Mouse (Mus musculus) limb, embryonic 12.5 days (tissue): Measurements from ENCODE around the gene Galk1. TPM values are rescaled to one million over a fixed set of nuclear protein-coding genes. Genes with fewer than 3 reads are reported as not detected.
"Not testable (repeated sequence)": the region's sequence is repeated elsewhere in the genome, so short reads cannot be mapped to it uniquely, and the experiment has no call there.

Source experiments
- ATAC-seq: fragments of 200-750 bp; cut with Nextera tagmentation; 2 replicates; pipeline ENCODE4 v1.8.0; 2017; ENCODE audit warnings: low read depth, moderate TSS enrichment; ENCODE audit not compliant: insufficient number of reproducible peaks, insufficient read depth, low FRiP score, low TSS enrichment
- H3K27ac ChIP-seq: fragments of 300-500 bp; sonication (generic); 2 replicates; pipeline ENCODE4 v1.5.1; 2016; ENCODE audit warnings: mild to moderate bottlenecking, moderate library complexity
- H3K27me3 ChIP-seq: fragments of 300-500 bp; sonication (generic); 2 replicates; pipeline ENCODE4 v1.6.1; 2016; ENCODE audit warnings: mild to moderate bottlenecking, moderate library complexity
- H3K36me3 ChIP-seq: fragments of 300-500 bp; sonication (generic); 2 replicates; pipeline ENCODE4 v1.6.1; 2016; ENCODE audit warnings: mild to moderate bottlenecking, moderate library complexity
- H3K4me1 ChIP-seq: fragments of 300-500 bp; sonication (generic); replicated peaks from 2 replicates; pipeline ENCODE4 v1.6.1; 2016
- H3K4me2 ChIP-seq: fragments of 300-500 bp; sonication (generic); 2 replicates; pipeline ENCODE4 v1.6.1; 2016; ENCODE audit warnings: mild to moderate bottlenecking, moderate library complexity
- H3K4me3 ChIP-seq: fragments of 300-500 bp; sonication (generic); replicated peaks from 2 replicates; pipeline ENCODE4 v1.5.1; 2016; ENCODE audit warnings: mild to moderate bottlenecking
- H3K9ac ChIP-seq: fragments of 300-500 bp; sonication (generic); replicated peaks from 2 replicates; pipeline ENCODE4 v1.6.1; 2016; ENCODE audit warnings: mild to moderate bottlenecking, moderate library complexity
- H3K9me3 ChIP-seq: fragments of 300-500 bp; sonication (generic); 2 replicates; pipeline ENCODE4 v1.6.1; 2016; ENCODE audit warnings: mild to moderate bottlenecking, moderate library complexity
- WGBS: fragments of 180-500 bp; shearing (Covaris S2); methylation state at CpG from one replicate; pipeline ENCODE4 v1.1.7; 2016; 5-methylcytosine and 5-hydroxymethylcytosine counted together
- polyA plus RNA-seq: library from polyadenylated mRNA; unstranded; fragments of >200 nt; fragmentation: Nextera tagmentation; extraction: Ambion mirVana; gene quantifications from 2 replicates; pipeline ENCODE4 v1.2.1, GENCODE M21; 2016

Gene Galk1
- polyA plus RNA-seq, 1 experiment from 2014 or later, result 181 TPM

DNA sequence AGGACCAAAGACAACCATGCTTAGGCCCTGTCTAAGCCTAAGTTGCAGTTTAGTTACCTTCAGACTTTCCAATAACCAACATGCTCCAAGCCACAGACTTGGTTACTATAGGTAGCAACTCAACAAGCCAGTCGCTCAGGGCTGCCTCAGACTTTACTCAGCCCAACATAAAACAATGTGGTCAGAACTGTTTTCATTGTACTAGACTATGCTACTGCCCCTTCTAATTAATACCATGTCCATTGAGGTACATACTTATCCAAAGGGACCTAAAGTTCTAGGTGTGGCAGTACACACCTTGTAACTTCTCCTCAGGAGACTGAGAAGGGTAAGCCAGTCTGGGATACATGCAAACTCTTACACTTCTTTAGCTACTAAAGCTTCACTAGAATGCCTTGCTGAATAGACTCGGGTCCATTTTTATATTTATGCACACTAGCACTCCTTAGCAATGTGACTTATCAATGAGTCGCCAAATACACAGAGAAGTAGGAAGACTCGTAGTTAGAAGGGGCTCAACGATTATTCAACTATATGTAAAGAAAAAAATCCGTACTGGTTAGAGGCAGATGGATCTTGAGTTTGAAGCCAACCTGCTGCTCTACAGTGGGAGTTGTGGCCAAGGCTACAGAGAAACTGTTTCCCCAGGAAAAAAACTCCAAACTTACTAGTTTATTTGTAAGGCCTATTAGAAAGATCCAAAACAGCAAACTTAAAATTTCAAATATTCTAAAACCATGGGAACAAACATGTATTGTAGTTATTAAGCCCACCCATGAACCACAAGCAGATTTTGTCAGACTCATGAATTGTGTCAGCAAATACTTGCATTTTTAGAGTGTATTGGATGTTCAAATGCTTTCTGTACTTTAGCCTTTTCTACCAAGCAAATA lies 9.1 kb upstream of the Galk1 start:
- no peak overlapping the region for H3K9ac ChIP-seq
- no peak for ATAC-seq
- H3K4me3 ChIP-seq, result peak overlapping the region; percentile 96
- peak overlapping the region; percentile 14; the same call in 1 of the 2 replicates for H3K27ac ChIP-seq
- peaks cover 14% of the 10 kb centered on the region for H3K4me1 ChIP-seq
- H3K27me3 ChIP-seq, result no peaks in the 10 kb centered on the region
- peak overlapping the region; percentile 66 for H3K4me2 ChIP-seq
- H3K36me3 ChIP-seq, result peaks cover 23% of the 10 kb centered on the region
- WGBS, result 82% methylated on average over 6 of the region's 6 CpGs
- no peaks in the 10 kb centered on the region for H3K9me3 ChIP-seq

DNA sequence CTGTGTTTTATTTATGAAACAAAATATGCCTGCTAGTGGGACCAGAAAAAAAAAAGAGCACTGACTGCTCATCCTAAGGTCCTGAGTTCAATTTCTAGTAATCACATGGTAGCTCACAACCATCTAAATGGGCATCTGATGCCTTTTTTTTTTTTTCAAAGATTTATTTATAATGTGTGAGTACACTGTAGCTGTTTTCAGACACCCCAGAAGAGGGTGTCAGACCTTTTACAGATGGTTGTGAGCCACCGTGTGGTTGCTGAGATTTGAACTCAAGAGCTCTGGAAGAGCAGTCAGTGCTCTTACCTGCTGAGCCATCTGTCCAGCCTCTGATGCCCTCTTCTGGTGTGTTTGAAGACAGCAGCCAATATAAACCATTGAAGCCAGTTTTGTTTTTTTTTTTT lies 8.0 kb upstream of the Galk1 start:
- Histone ChIP-seq H3K36me3 (peaks cover 23% of the 10 kb centered on the region), H3K4me2 (no peak overlapping the region), H3K27me3 (no peaks in the 10 kb centered on the region), H3K4me1 (peaks cover 14% of the 10 kb centered on the region), H3K9ac (no peak overlapping the region), H3K4me3 (no peak overlapping the region), H3K9me3 (no peaks in the 10 kb centered on the region), H3K27ac (no peak overlapping the region)
- no peak for ATAC-seq
- WGBS, result 36% methylated on average over 1 of the region's 1 CpGs

DNA sequence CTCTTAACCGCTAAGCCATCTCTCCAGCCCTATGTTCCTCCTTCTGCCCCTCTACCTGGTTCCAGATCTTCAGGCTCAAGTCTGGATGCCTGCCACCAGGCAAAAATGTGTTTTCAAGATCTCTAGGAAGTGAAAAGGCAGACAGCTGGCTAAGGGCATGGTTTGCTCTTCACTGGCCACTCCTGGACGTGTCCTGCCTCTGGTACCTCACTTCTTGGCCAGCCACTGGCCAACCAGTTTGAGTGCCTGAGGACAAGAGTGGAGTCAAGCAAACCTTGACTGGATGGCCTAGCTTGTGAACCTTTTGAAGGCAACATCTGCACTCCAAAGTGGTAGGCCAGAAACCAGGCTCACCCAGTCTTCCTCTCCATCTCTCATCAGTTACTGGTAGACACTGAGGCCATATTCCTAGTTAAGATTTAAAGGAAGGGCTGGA lies 7.5 kb upstream of the Galk1 start:
- peaks cover 14% of the 10 kb centered on the region for H3K4me1 ChIP-seq
- no peak overlapping the region for H3K4me2 ChIP-seq
- no peak for ATAC-seq
- no peaks in the 10 kb centered on the region for H3K27me3 ChIP-seq
- H3K36me3 ChIP-seq, result peaks cover 23% of the 10 kb centered on the region
- no peak overlapping the region for H3K9ac ChIP-seq
- no peak overlapping the region; the same call in 1 of the 2 replicates for H3K27ac ChIP-seq
- no peaks in the 10 kb centered on the region for H3K9me3 ChIP-seq
- H3K4me3 ChIP-seq, result no peak overlapping the region
- WGBS, result 70% methylated on average over 2 of the region's 2 CpGs

DNA sequence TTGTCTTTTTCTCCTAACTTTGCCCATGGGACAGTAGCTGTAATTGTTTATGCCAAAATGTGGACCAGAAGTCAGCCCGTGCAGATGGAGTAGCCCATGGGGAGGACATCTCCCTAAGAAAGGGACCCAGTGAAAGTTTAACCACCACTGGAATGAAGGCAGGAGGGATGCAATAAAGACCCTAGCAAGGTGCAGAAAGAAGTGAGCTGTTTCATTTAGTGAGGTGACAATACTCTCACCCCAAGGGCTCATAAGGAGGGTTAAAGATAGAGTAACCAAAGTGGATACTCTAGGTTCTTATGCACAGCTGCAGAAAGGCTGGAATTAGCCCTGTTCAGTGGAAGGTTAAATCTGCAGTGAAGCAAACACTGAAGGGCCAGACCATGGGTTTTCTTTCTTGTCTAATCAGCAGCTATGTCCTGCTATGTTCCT lies 6.9 kb upstream of the Galk1 start:
- H3K4me2 ChIP-seq, result no peak overlapping the region
- no peak overlapping the region for H3K4me3 ChIP-seq
- H3K9me3 ChIP-seq, result no peaks in the 10 kb centered on the region
- ATAC-seq, result no peak
- H3K9ac ChIP-seq, result no peak overlapping the region
- no peak overlapping the region for H3K27ac ChIP-seq
- 64% methylated on average over 1 of the region's 1 CpGs for WGBS
- peaks cover 23% of the 10 kb centered on the region for H3K36me3 ChIP-seq
- H3K4me1 ChIP-seq, result peaks cover 14% of the 10 kb centered on the region
- H3K27me3 ChIP-seq, result no peaks in the 10 kb centered on the region

DNA sequence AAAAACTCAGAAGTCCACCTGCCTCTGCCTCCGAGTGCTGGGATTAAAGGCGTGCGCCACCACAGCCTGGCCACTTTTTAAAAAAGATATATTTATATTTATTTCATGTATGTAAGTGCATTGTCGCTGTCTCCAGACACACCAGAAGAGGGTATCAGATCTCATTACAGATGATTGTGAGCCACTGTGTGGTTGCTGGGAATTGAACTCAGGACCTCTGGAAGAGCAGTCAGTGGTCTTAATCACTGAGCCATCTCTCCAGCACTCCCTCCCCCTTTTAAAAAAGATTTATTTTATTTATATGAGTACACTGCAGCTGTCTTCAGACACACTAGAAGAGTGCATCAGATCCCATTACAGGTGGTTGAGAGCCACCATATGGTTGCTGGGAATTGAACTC lies 6.3 kb upstream of the Galk1 start:
- not testable (repeated sequence) for H3K4me2 ChIP-seq, H3K9me3 ChIP-seq, H3K27me3 ChIP-seq, ATAC-seq, H3K9ac ChIP-seq, H3K4me3 ChIP-seq, H3K27ac ChIP-seq
- H3K4me1 ChIP-seq, result peaks cover 14% of the 10 kb centered on the region
- 90% methylated on average over 4 of the region's 4 CpGs for WGBS
- H3K36me3 ChIP-seq, result peaks cover 23% of the 10 kb centered on the region

DNA sequence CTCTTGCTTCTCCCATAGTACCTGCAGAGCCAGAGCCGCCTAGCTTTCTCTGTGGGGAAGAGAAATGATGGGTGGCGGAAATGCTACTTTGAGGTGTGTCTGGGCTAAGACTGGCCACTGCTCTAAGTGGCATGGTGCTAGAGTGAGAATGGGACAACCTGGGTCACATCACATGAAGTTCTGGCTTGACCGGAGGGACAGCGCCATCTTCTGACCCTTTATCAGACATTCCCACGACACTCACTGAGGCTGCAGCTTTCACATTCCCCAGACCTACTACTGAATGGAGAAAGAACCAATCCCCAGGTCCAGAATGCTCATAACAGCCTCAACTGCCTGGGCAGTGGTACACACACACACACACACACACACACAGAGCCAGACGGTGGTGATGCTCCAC lies 5.6 kb upstream of the Galk1 start:
- Histone ChIP-seq H3K9ac (0 out of 2 replicates have a peak overlapping the region, but pooled peaks have one; percentile 18), H3K4me1 (peaks cover 14% of the 10 kb centered on the region), H3K36me3 (peaks cover 18% of the 10 kb centered on the region), H3K4me2 (no peak overlapping the region), H3K4me3 (no peak overlapping the region), H3K9me3 (no peaks in the 10 kb centered on the region), H3K27me3 (no peaks in the 10 kb centered on the region), H3K27ac (no peak overlapping the region; the same call in 1 of the 2 replicates)
- 29% methylated on average over 6 of the region's 6 CpGs for WGBS
- no peak for ATAC-seq

DNA sequence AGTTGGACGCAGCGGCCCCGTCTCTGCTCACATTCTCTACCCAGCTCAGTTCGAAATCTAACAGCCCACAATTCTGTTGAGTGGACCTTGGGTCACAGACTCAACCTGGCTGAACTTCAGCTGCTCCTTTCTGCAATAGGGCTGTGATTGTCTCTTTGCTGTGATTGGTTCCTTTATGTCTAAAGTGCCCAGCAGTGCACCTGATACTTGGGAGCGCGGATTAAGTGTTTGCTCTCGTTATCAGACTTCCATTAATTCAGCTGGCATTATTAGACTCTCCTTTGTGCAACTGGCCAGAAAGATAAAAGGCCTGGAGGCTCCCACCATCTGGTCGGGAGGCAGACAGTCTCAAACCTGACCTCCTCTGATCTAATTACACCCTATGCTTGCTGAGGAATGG lies 2.3 kb upstream of the Galk1 start:
- Histone ChIP-seq H3K9me3 (no peaks in the 10 kb centered on the region), H3K36me3 (peaks cover 9% of the 10 kb centered on the region), H3K4me3 (no peak overlapping the region), H3K4me1 (peaks cover 20% of the 10 kb centered on the region), H3K27me3 (no peaks in the 10 kb centered on the region), H3K4me2 (no peak overlapping the region), H3K9ac (no peak overlapping the region), H3K27ac (no peak overlapping the region)
- 64% methylated on average over 8 of the region's 8 CpGs for WGBS
- ATAC-seq, result no peak

DNA sequence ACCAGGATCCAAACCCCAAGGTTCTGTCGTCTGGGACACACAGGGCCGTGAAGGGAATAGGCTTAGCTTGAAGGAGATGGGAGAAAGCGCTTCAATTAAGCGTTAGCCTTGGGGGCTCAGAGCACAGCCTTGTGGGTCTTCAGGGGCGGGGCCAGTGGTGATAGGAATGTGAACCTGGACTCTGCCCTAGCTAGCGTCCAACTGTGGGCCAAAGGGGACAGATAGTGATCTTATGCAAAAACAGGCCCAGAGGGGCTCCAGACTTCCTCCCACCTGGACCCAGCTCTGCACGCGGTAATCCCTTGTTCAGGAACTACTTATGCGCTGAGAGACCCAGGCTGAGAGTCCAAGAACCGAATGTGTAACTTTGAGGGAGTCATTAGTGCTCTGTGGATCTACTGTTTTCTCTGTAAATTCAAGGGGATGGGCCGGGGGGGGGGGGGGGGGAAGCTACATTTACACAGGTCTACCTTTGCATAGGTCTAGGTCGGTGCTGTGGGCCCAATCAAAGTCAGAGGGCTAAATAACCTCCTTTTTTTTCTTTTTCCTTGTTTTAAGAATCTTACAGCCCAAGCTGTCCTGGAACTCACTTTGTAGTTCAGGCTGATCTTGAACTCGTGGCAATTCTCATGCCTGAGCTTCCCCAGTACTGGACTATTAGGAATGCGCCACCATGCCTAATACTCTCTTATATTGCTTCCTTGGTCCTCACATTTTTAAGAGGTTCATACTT lies 824 bp downstream of the Galk1 start:
- 18% methylated on average over 14 of the region's 14 CpGs for WGBS
- peaks cover 31% of the 10 kb centered on the region for H3K4me1 ChIP-seq
- no peaks in the 10 kb centered on the region for H3K27me3 ChIP-seq
- peak overlapping the region; percentile 96 for H3K27ac ChIP-seq
- peak overlapping the region; percentile 77 for H3K4me2 ChIP-seq
- peak; percentile 7; the same call in 1 of the 2 replicates for ATAC-seq
- H3K36me3 ChIP-seq, result peaks cover 40% of the 10 kb centered on the region
- peak overlapping the region; percentile 80 for H3K9ac ChIP-seq
- peak overlapping the region; percentile 70 for H3K4me3 ChIP-seq
- no peaks in the 10 kb centered on the region for H3K9me3 ChIP-seq

DNA sequence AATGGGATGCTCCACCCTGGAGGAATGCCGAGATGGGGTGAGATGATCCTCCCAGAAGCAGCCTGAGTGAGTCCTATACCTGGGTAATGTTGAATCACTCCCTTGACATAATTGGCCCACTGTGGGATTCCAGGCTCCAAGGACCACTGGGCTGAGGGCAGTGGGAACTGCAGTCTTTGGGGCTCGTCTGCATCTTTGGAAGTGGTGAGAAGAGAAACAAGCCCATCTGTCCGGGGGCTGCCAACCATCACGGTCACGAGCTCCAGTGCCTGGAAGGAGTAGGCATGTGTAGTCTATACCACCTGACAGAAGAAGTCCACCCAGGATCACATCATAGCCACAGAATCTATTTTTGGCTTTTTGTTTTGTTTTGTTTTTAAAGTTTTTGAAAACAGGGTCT lies 1.6 kb downstream of the Galk1 start:
- peaks cover 33% of the 10 kb centered on the region for H3K4me1 ChIP-seq
- no peak overlapping the region for H3K27ac ChIP-seq
- no peak for ATAC-seq
- H3K9me3 ChIP-seq, result no peaks in the 10 kb centered on the region
- 88% methylated on average over 5 of the region's 5 CpGs for WGBS
- peak overlapping the region; percentile 77; the same call in 1 of the 2 replicates for H3K4me2 ChIP-seq
- H3K27me3 ChIP-seq, result no peaks in the 10 kb centered on the region
- no peak overlapping the region for H3K9ac ChIP-seq
- peaks cover 44% of the 10 kb centered on the region for H3K36me3 ChIP-seq
- 0 out of 2 replicates have a peak overlapping the region, but pooled peaks have one; percentile 70 for H3K4me3 ChIP-seq

DNA sequence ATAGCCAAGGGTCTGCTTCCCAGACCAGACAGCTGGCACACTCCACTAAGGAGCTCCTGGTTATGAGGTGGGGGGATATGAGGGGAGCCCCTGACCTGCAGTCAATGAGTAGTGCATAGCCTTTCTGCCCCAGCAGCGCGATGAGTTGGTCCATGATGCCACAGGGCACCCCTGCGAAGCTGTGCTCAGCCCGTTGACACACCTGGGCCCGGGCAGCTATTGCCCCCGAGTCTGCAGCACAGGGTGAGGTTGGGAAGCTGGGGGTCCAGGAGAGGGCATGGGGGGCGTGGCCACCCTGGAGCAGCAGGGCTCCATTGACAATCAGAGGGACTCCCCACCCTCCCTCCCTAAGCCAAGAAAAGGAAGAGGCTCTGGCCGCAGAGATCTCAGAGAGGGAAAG lies 2.4 kb downstream of the Galk1 start:
- WGBS, result 95% methylated on average over 8 of the region's 8 CpGs
- Histone ChIP-seq H3K4me3 (no peak overlapping the region), H3K4me2 (no peak overlapping the region), H3K36me3 (peaks cover 44% of the 10 kb centered on the region), H3K9ac (no peak overlapping the region), H3K27me3 (no peaks in the 10 kb centered on the region), H3K9me3 (no peaks in the 10 kb centered on the region), H3K27ac (no peak overlapping the region), H3K4me1 (peaks cover 42% of the 10 kb centered on the region)
- no peak for ATAC-seq

DNA sequence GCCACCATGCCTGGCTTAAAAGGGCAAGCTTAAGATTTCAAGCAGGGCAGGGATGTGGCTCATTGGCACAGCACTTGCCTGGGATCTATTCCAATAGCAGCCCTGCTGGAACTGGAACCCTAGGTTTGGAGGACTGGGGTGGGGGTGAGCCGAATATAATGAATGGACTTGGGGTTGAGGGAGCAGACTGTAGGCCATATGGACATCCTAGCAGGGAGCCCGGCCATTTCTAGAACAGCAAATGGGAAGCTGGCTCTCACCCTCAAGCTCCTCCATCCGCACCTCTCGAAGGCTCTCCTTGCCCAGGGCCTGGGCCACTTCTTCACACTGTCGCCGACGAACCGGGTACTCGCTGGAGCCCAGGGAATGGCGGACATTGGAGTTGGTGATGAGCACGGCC lies 2.9 kb downstream of the Galk1 start:
- peaks cover 44% of the 10 kb centered on the region for H3K36me3 ChIP-seq

More for the DNA sequence above, 2.9 kb downstream of the Galk1 start:
- Histone ChIP-seq H3K9me3 (no peaks in the 10 kb centered on the region), H3K4me1 (peaks cover 46% of the 10 kb centered on the region), H3K27me3 (no peaks in the 10 kb centered on the region), H3K4me2 (no peak overlapping the region), H3K4me3 (no peak overlapping the region), H3K27ac (0 out of 2 replicates have a peak overlapping the region, but pooled peaks have one; percentile 31), H3K9ac (no peak overlapping the region)
- WGBS, result 91% methylated on average over 11 of the region's 11 CpGs
- no peak for ATAC-seq
